Mouse (Mus musculus): Measurements from ENCODE around the gene Nav1. TPM values are rescaled to one million over a fixed set of nuclear protein-coding genes. Genes with fewer than 3 reads are reported as not detected.

The Nav1 gene
- 12.1 and 23.7 TPM in 2 replicates for polyA plus RNA-seq (2014; fragmentation: Nextera tagmentation; extraction: Ambion mirVana)

GRCm38 (mm10) chr1:135607019-135607418 lies at the start of gene Nav1:
Gene Nav1, minus strand, starts transcription at chr1:135607295.
- ATAC-seq (ENCODE audit: low FRiP score, low TSS enrichment) = no peak
- no peak within 1 kb of the TSS for H3K4me2 ChIP-seq (replicated peaks; ENCODE audit: low read depth, low read length)
- no peaks in the 10 kb centered on the region for H3K4me1 ChIP-seq (ENCODE audit: control insufficient read depth, insufficient read depth, low read length)
- H3K4me3 ChIP-seq (ENCODE audit: low read length) = no peak within 1 kb of the TSS
- WGBS = 36% methylated on average over 7 of the region's 7 CpGs
- H3K27ac ChIP-seq (ENCODE audit: low read depth, low read length) = no peak within 1 kb of the TSS
- no peaks in the 10 kb centered on the region for H3K36me3 ChIP-seq (ENCODE audit: control insufficient read depth, insufficient read depth, low read length)
- H3K27me3 ChIP-seq (ENCODE audit: control insufficient read depth, insufficient read depth, low read length) = no peaks in the 10 kb centered on the region
- no peaks in the 10 kb centered on the region for H3K9me3 ChIP-seq (ENCODE audit: control insufficient read depth, low read length)
- no peak within 1 kb of the TSS for H3K9ac ChIP-seq (ENCODE audit: low read depth, low read length)

GRCm38 (mm10) chr1:135653909-135654308 lies 46.8 kb upstream of the Nav1 start:
- no peak overlapping the region for H3K9ac ChIP-seq (ENCODE audit: low read depth, low read length)
- no peak overlapping the region for H3K4me3 ChIP-seq (ENCODE audit: low read length)
- ATAC-seq (ENCODE audit: low FRiP score, low TSS enrichment) = no peak
- WGBS = 88% methylated on average over 6 of the region's 6 CpGs
- H3K9me3 ChIP-seq (ENCODE audit: control insufficient read depth, low read length) = 0 out of 2 replicates have a peak, but pooled peaks cover 4% of the 10 kb centered on the region
- H3K36me3 ChIP-seq (ENCODE audit: control insufficient read depth, insufficient read depth, low read length) = peaks cover 3% of the 10 kb centered on the region; the same call in 1 of the 2 replicates
- no peak overlapping the region for H3K4me2 ChIP-seq (replicated peaks; ENCODE audit: low read depth, low read length)
- H3K27me3 ChIP-seq (ENCODE audit: control insufficient read depth, insufficient read depth, low read length) = no peaks in the 10 kb centered on the region
- H3K27ac ChIP-seq (ENCODE audit: low read depth, low read length) = no peak overlapping the region
- peaks cover under 1% of the 10 kb centered on the region; the same call in 1 of the 2 replicates for H3K4me1 ChIP-seq (ENCODE audit: control insufficient read depth, insufficient read depth, low read length)

GRCm38 (mm10) chr1:135645459-135646195 lies 38.5 kb upstream of the Nav1 start:
- no peak overlapping the region for H3K27ac ChIP-seq (ENCODE audit: low read depth, low read length)
- no peaks in the 10 kb centered on the region for H3K4me1 ChIP-seq (ENCODE audit: control insufficient read depth, insufficient read depth, low read length)
- H3K27me3 ChIP-seq (ENCODE audit: control insufficient read depth, insufficient read depth, low read length) = no peaks in the 10 kb centered on the region
- no peak overlapping the region for H3K9ac ChIP-seq (ENCODE audit: low read depth, low read length)
- no peaks in the 10 kb centered on the region for H3K36me3 ChIP-seq (ENCODE audit: control insufficient read depth, insufficient read depth, low read length)
- H3K9me3 ChIP-seq (ENCODE audit: control insufficient read depth, low read length) = no peaks in the 10 kb centered on the region
- WGBS = 71% methylated on average over 8 of the region's 8 CpGs
- H3K4me2 ChIP-seq (replicated peaks; ENCODE audit: low read depth, low read length) = no peak overlapping the region
- ATAC-seq (ENCODE audit: low FRiP score, low TSS enrichment) = no peak
- H3K4me3 ChIP-seq (ENCODE audit: low read length) = no peak overlapping the region

GRCm38 (mm10) chr1:135644110-135644509 lies 37.0 kb upstream of the Nav1 start:
- no peaks in the 10 kb centered on the region for H3K27me3 ChIP-seq (ENCODE audit: control insufficient read depth, insufficient read depth, low read length)
- H3K27ac ChIP-seq (ENCODE audit: low read depth, low read length) = no peak overlapping the region
- no peaks in the 10 kb centered on the region for H3K9me3 ChIP-seq (ENCODE audit: control insufficient read depth, low read length)
- WGBS = 83% methylated on average over 5 of the region's 5 CpGs
- H3K36me3 ChIP-seq (ENCODE audit: control insufficient read depth, insufficient read depth, low read length) = no peaks in the 10 kb centered on the region
- H3K4me2 ChIP-seq (replicated peaks; ENCODE audit: low read depth, low read length) = no peak overlapping the region
- no peak for ATAC-seq (ENCODE audit: low FRiP score, low TSS enrichment)
- no peak overlapping the region for H3K4me3 ChIP-seq (ENCODE audit: low read length)
- H3K9ac ChIP-seq (ENCODE audit: low read depth, low read length) = no peak overlapping the region
- H3K4me1 ChIP-seq (ENCODE audit: control insufficient read depth, insufficient read depth, low read length) = no peaks in the 10 kb centered on the region

- no peak overlapping the region for H3K9ac ChIP-seq (ENCODE audit: low read depth, low read length)
- H3K4me1 ChIP-seq (ENCODE audit: control insufficient read depth, insufficient read depth, low read length) = no peaks in the 10 kb centered on the region
- H3K27ac ChIP-seq (ENCODE audit: low read depth, low read length) = no peak overlapping the region
- H3K36me3 ChIP-seq (ENCODE audit: control insufficient read depth, insufficient read depth, low read length) = no peaks in the 10 kb centered on the region
- no peak overlapping the region for H3K4me3 ChIP-seq (ENCODE audit: low read length)
- H3K9me3 ChIP-seq (ENCODE audit: control insufficient read depth, low read length) = no peaks in the 10 kb centered on the region
- WGBS = 87% methylated on average over 3 of the region's 3 CpGs
- H3K27me3 ChIP-seq (ENCODE audit: control insufficient read depth, insufficient read depth, low read length) = no peaks in the 10 kb centered on the region
- ATAC-seq (ENCODE audit: low FRiP score, low TSS enrichment) = no peak
- no peak overlapping the region for H3K4me2 ChIP-seq (replicated peaks; ENCODE audit: low read depth, low read length)
Observed at GRCm38 (mm10) chr1:135643691-135644090, 36.6 kb upstream of the Nav1 start.

- Histone ChIP-seq H3K4me3 (ENCODE audit: low read length) (no peak overlapping the region), H3K9me3 (ENCODE audit: control insufficient read depth, low read length) (no peaks in the 10 kb centered on the region), H3K36me3 (ENCODE audit: control insufficient read depth, insufficient read depth, low read length) (no peaks in the 10 kb centered on the region), H3K9ac (ENCODE audit: low read depth, low read length) (no peak overlapping the region), H3K4me2 (replicated peaks; ENCODE audit: low read depth, low read length) (no peak overlapping the region), H3K4me1 (ENCODE audit: control insufficient read depth, insufficient read depth, low read length) (peaks cover 7% of the 10 kb centered on the region; the same call in 1 of the 2 replicates), H3K27ac (ENCODE audit: low read depth, low read length) (no peak overlapping the region), H3K27me3 (ENCODE audit: control insufficient read depth, insufficient read depth, low read length) (no peaks in the 10 kb centered on the region)
- ATAC-seq (ENCODE audit: low FRiP score, low TSS enrichment) = no peak
- WGBS = 96% methylated on average over 7 of the region's 7 CpGs
Observed at GRCm38 (mm10) chr1:135639853-135640252, 32.8 kb upstream of the Nav1 start.

- H3K9ac ChIP-seq (ENCODE audit: low read depth, low read length) = no peak overlapping the region
- no peak for ATAC-seq (ENCODE audit: low FRiP score, low TSS enrichment)
- H3K36me3 ChIP-seq (ENCODE audit: control insufficient read depth, insufficient read depth, low read length) = no peaks in the 10 kb centered on the region
- H3K27ac ChIP-seq (ENCODE audit: low read depth, low read length) = no peak overlapping the region
- H3K4me3 ChIP-seq (ENCODE audit: low read length) = no peak overlapping the region
- no peak overlapping the region for H3K4me2 ChIP-seq (replicated peaks; ENCODE audit: low read depth, low read length)
- no peaks in the 10 kb centered on the region for H3K27me3 ChIP-seq (ENCODE audit: control insufficient read depth, insufficient read depth, low read length)
- H3K9me3 ChIP-seq (ENCODE audit: control insufficient read depth, low read length) = no peaks in the 10 kb centered on the region
- peaks cover 7% of the 10 kb centered on the region; the same call in 1 of the 2 replicates for H3K4me1 ChIP-seq (ENCODE audit: control insufficient read depth, insufficient read depth, low read length)
- 79% methylated on average over 1 of the region's 1 CpGs for WGBS
Observed at GRCm38 (mm10) chr1:135639093-135639492, 32.0 kb upstream of the Nav1 start.

GRCm38 (mm10) chr1:135637574-135638008 lies 30.5 kb upstream of the Nav1 start:
- H3K4me1 ChIP-seq (ENCODE audit: control insufficient read depth, insufficient read depth, low read length) = peaks cover 7% of the 10 kb centered on the region; the same call in 1 of the 2 replicates
- H3K4me2 ChIP-seq (replicated peaks; ENCODE audit: low read depth, low read length) = no peak overlapping the region
- H3K4me3 ChIP-seq (ENCODE audit: low read length) = no peak overlapping the region
- no peaks in the 10 kb centered on the region for H3K27me3 ChIP-seq (ENCODE audit: control insufficient read depth, insufficient read depth, low read length)
- ATAC-seq (ENCODE audit: low FRiP score, low TSS enrichment) = no peak
- H3K27ac ChIP-seq (ENCODE audit: low read depth, low read length) = no peak overlapping the region
- H3K9ac ChIP-seq (ENCODE audit: low read depth, low read length) = no peak overlapping the region
- 24% methylated on average over 3 of the region's 3 CpGs for WGBS
- H3K9me3 ChIP-seq (ENCODE audit: control insufficient read depth, low read length) = no peaks in the 10 kb centered on the region
- H3K36me3 ChIP-seq (ENCODE audit: control insufficient read depth, insufficient read depth, low read length) = no peaks in the 10 kb centered on the region

GRCm38 (mm10) chr1:135636111-135636511 lies 29.0 kb upstream of the Nav1 start:
- no peak overlapping the region for H3K4me3 ChIP-seq (ENCODE audit: low read length)

More at GRCm38 (mm10) chr1:135636111-135636511, 29.0 kb upstream of the Nav1 start:
- Histone ChIP-seq H3K4me1 (ENCODE audit: control insufficient read depth, insufficient read depth, low read length) (peaks cover 13% of the 10 kb centered on the region; the same call in 1 of the 2 replicates), H3K36me3 (ENCODE audit: control insufficient read depth, insufficient read depth, low read length) (no peaks in the 10 kb centered on the region), H3K9ac (ENCODE audit: low read depth, low read length) (no peak overlapping the region), H3K9me3 (ENCODE audit: control insufficient read depth, low read length) (no peaks in the 10 kb centered on the region), H3K27ac (ENCODE audit: low read depth, low read length) (no peak overlapping the region), H3K27me3 (ENCODE audit: control insufficient read depth, insufficient read depth, low read length) (no peaks in the 10 kb centered on the region), H3K4me2 (replicated peaks; ENCODE audit: low read depth, low read length) (no peak overlapping the region)
- WGBS = 15% methylated on average over 6 of the region's 6 CpGs
- ATAC-seq (ENCODE audit: low FRiP score, low TSS enrichment) = no peak
